Mouse (Mus musculus) olfactory bulb, adult 2 months (tissue): ENCODE results near the gene Gm44579.

ENCODE experiments used
- CTCF ChIP-seq: fragments of 200-500 bp; IDR thresholded peaks from 2 replicates; pipeline ENCODE4 v1.5.1; 2012; ENCODE audit warnings: low read depth, mild to moderate bottlenecking, low read length, moderate library complexity; ENCODE audit not compliant: insufficient read depth
- POLR2A ChIP-seq: fragments of 200-500 bp; IDR thresholded peaks from 2 replicates; pipeline ENCODE4 v1.6.1; 2012; ENCODE audit warnings: mild to moderate bottlenecking, low read depth, low read length, moderate library complexity; ENCODE audit not compliant: insufficient read depth

- TF ChIP-seq POLR2A (no peak), CTCF (no peak)
Measured at GRCm38 (mm10) chr15:98257776-98258175, 37.0 kb upstream of the Gm44579 start.
